Mouse (Mus musculus): ENCODE data around the gene Zfp553.

Zfp553 gene

DNA sequence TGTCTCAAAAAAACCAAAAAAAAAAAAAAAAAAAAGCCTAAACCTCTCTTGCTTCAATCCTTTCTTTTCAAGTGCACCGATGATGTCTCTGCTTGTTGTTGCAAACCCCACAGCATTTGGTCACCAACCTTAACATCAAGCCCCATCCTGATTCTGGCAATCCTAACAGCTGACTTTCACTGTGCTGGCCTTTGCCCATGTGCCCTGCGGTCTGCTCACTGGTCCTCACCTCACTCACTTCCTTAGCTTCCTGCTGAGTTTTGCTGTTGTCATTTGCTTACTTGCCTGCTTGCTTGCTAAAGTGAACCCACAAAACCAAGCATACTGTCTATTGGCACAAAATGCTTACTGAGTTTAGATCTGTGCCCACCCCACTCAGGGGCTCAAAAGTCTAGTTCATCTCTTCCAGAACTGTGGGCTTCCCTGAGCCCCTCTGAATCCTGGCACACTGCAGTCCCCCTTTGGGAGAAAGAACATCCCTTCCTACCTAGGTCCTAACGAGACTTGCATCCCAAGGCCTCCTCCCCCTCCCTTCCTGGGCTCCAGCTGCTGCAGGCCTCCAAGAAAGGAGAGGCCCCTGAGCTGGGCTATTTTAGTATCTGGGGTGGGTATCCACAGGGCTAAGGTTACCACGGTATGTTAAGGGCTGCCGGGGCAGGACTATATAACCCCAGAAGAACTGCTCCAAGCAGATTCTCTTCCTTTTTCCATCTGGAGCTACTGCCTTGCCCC lies 21.7 kb upstream of the Zfp553 start:
- WGBS, result 76% methylated on average over 5 of the region's 5 CpGs

- WGBS, result 93% methylated on average over 12 of the region's 12 CpGs
These were observed 20.2 kb upstream of the Zfp553 start for GRCm38 (mm10) chr7:127212432-127213250.

- 45% methylated on average over 7 of the region's 7 CpGs for WGBS
These were observed 19.4 kb upstream of the Zfp553 start for GRCm38 (mm10) chr7:127213485-127213884.

DNA sequence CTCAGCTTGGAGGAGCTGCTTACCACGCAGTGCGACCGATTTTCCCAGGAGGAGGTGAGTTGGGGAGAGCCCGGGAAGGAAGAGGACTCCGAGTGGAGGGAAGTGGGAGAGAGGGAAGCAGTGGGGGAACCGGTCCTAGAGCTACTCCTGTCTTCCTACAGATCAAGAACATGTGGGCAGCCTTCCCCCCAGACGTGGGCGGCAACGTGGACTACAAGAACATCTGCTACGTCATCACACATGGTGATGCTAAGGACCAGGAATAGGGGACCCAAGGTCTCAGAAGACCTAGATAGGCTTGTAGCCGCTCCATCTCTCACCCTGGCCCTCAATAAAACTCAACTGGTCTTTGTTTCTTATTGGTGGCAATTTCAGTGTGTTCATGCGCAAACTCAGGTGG lies 18.9 kb upstream of the Zfp553 start:
- 50% methylated on average over 12 of the region's 12 CpGs for WGBS

DNA sequence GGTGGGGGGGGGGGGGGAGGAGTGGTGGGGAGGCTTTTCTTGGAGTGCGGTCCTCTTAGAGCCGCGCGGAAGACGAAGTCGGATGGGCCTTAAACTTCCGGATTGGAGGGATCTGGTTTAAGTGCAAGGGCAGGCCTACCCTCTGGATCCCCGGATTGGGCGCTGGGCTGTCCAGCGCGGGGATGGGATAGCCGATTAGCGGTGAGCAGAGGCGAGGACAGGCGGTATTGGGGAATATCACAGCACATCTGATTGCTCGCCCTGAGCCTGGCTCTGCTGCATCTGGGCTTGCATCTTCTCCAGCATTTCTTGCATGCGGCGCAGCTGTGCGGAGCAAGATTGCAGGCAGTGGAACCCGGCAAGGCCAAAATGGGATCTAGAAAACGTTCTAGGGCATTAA lies 18.3 kb upstream of the Zfp553 start:
- WGBS, result 59% methylated on average over 21 of the region's 21 CpGs

GRCm38 (mm10) chr7:127214981-127215871 lies 17.6 kb upstream of the Zfp553 start:
- 29% methylated on average over 33 of the region's 33 CpGs for WGBS

DNA sequence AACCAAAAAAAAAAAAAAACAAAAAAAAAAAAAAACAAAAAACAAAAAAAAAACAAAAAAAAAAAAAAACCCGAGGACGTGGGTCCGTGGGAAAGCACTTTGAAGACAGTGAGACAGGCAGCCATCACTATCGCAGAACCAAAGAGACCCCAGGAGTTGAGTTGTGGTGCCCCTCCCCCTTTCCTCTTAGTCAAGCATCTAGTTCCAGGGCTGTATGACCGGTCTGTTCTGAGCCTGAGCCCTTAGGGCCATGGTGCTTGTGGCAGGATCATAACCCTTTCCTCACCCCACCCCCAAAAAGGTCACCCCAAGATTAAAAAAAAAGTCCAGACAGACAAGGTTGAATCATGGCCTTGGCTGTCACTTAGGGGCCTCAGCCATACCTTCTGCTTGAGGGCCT lies 16.6 kb upstream of the Zfp553 start:
- WGBS, result 89% methylated on average over 5 of the region's 5 CpGs

GRCm38 (mm10) chr7:127217475-127217874 lies 15.4 kb upstream of the Zfp553 start:
- WGBS, result 95% methylated on average over 6 of the region's 6 CpGs

DNA sequence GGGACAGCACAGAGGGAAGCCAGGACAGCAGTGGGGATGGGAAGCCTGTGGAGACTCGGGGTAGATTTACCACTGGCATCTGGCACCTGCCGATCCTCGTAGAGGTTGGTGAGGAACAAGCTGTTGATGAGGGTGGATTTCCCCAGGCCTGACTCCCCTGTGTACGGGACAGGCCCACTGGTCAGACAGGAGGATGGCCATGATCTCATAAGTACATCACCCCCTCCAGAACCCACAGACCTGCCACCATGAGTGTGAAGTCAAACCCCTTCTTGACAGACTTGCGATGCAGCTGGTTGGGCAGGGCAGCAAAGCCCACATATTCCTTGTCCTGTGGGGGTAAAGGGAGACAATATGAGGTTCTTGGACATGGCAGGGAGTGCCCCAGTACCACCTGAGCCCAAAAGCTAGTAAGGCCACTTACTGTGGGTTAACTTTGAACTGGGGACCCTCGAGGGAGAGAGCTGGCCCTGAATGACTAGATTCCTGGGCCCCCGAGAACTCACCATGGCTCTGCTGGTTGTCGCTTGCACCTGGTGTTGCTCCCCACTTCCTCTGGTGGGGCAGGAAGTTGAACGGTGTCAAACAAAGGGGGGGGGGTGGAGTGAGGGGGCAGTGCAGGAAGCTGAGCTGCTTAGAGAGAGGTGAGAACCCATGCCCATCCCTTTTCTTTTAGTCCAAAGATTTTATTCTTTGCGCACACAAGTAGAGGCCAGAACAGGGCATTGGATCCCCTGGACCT lies 14.8 kb upstream of the Zfp553 start:
- 87% methylated on average over 10 of the region's 10 CpGs for WGBS

GRCm38 (mm10) chr7:127218670-127219069 lies 14.2 kb upstream of the Zfp553 start:
- 93% methylated on average over 4 of the region's 4 CpGs for WGBS

- WGBS, result 79% methylated on average over 6 of the region's 6 CpGs
These were observed 12.4 kb upstream of the Zfp553 start for GRCm38 (mm10) chr7:127220440-127220839.

DNA sequence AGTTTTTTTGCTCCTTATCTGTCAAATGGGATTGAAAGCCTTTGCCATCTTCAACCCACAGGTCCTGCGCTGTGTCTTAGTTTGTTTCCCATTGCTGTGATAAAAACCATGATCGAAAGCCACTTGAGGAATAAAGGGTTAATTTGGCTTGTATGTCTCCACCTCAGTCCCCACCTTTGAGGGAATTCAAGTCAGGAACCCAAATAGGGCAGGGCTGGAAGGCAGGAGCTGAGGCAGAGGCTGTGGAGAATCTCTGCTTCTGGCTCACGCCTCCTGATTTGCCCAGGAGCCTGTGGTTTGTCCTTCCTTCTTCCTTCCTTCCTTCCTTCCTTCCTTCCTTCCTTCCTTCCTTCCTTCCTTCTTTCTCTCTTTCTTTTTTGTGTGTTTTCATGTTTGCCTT lies 9.8 kb upstream of the Zfp553 start:
- WGBS, result 97% methylated on average over 3 of the region's 3 CpGs

DNA sequence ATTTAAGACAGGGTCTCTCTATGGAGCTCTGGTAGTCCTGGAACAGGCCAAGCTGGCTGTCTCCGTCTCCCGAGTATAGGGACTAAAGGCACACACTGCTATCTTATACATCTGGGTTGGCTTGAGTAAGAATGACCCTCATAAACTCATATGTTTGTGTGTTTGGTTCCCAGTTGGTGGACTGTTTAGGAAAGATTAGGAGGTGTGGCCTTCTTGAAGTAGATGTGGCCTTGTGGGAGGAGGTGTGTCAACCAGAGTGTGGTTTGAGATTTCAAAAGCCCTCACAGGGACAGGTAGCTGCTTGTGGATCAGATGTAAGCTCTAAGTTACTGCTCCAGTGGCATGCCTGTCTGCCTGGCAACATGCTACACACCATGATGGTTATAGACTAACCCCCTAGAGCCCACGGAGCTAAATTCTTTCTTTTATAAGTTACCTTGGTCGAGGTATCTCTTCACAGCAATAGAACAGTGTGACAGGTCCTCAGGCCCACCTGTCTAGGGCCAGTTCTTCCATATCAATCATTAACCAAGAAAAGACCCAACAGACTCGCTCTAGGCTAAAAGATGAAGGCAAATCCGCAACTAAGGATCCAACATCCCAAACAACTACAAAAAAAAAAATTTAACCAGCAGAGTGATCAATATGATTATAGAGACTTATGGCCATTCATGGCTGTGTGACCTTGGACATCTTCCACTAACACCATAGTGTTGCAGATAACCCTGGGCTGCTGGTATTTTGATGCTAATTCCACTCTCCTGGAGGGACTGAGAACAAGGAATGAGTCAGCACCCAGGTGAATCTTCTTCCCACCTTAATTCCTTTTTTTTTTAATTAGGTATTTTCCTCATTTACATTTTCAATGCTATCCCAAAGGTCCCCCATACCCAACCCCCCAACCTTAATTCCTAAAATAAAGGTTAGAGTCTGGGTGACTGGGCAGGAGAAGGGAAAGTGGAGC lies 9.1 kb upstream of the Zfp553 start:
- WGBS, result 92% methylated on average over 6 of the region's 6 CpGs

- 93% methylated on average over 6 of the region's 6 CpGs for WGBS
These were observed 8.2 kb upstream of the Zfp553 start for GRCm38 (mm10) chr7:127224616-127225015.

DNA sequence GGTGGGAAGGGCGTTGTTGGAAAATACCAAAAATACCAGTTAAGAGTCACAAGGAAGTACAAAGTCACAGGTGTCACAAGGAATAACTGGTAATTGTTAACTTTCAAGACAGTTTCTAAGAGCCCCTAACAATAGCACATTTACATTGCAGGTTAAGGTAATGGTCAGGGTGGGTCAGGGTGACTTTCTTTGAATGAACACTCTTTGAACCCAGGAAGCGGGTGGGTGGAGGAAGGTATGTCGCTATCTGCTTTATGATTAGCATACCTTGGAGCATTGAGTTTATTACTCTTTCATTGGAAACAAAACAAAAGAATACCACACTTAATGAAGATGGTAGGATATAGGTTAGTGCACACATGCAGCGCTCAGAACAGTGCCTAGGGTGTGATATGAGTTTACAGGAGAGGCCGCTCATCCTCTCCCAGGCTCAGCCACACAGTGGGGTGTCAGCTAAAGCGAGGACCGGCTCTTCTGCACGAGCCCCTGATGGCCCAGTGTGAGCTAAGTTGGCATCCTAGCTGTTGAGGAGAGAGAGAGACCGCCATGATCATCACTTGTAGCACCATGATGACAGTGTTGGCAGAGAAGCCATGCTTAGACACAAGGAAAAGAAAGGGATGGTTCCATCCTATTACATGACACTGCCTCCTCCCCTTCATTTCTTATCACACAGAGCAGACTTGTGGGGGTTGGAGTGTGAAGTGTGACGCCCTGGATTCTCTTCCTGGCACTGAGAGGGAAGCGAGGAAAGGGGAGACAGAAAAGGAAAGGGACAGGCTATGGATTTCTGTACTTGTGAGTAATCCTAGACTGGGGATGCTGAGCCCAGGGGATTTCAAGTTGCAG lies 7.5 kb upstream of the Zfp553 start:
- 74% methylated on average over 11 of the region's 11 CpGs for WGBS

- 54% methylated on average over 4 of the region's 4 CpGs for WGBS
These were observed 4.1 kb upstream of the Zfp553 start for GRCm38 (mm10) chr7:127228615-127229303.

DNA sequence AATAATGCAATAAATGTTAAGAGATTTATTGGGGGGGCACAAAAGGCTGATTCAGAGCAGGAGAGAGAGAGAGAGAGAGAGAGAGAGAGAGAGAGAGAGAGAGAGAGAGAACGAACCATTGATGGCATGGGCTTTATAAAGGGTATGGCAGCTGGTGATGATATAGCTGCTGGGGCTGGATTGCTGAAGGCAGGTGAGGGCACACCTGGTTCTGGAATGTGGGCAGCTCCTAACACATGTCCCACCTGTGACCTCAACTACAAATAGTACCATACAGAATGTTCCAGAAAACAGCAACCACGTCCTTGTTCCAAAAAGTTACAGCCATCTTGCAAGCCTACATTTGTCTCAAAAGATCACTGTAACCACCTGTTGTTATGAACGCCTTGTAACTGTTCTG lies 1.5 kb upstream of the Zfp553 start:
- WGBS, result 33% methylated on average over 3 of the region's 3 CpGs

DNA sequence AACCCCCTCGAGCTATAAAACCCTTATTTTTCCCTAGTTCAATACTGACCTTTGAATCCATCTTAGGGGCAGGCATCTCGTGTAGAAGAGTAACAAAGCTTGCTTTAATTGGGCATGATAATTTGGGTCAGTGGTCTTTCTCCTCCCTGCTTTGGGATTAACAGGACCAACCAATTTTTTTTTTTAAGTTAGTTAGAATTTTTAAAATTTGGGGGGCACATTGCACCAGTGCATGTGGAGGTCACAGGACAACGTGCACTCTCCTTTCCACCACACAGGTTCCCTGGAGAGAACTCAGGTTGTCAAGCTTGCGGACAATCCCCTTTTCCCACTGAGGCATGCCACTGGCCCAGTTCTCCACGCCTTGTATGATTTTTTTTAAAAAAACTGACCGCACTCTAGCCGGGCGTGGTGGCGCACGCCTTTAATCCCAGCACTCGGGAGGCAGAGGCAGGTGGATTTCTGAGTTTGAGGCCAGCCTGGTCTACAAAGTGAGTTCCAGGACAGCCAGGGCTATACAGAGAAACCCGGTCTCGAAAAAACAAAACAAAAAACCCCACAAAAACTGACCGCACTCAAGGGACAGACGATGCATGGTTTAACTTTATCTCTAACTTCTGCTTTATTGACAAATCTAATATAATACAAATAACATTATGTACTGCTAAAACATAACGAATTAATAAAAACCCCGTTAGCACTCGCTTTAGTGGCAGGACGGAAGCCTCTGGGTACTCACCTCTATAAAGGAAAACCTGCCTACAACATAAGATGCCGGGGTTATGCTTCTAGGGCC lies 837 bp upstream of the Zfp553 start:
- 4% methylated on average over 20 of the region's 20 CpGs for WGBS

All from cerebral cortex, adult 2 months (tissue).